Mouse (Mus musculus) bone marrow, adult 2 months (tissue): ENCODE measurements at regions not wholly inside any gene's neighbourhood (a gene's known extent, or its start where the extent isn't known, plus 50 kb on each side); places are given as distances from the start of the nearest gene placed in this dataset.
"Not testable (repeated sequence)": the region's sequence is repeated elsewhere in the genome, so short reads cannot be mapped to it uniquely, and the experiment has no call there.

ENCODE experiments used
- H3K27ac ChIP-seq: fragments of 200-500 bp; 2 replicates; pipeline ENCODE4 v1.5.1; 2012; ENCODE audit warnings: low read depth, mild to moderate bottlenecking, control low read depth, inconsistent platforms, low read length; ENCODE audit not compliant: control insufficient read depth, poor library complexity, insufficient read depth
- H3K4me1 ChIP-seq: fragments of 200-500 bp; 2 replicates; pipeline ENCODE4 v1.6.1; 2011; ENCODE audit warnings: low read length; ENCODE audit not compliant: control insufficient read depth, insufficient read depth
- H3K4me3 ChIP-seq: fragments of 200-500 bp; replicated peaks from 2 replicates; pipeline ENCODE3; 2011; ENCODE audit warnings: mild to moderate bottlenecking, low read depth, low read length, control low read depth; ENCODE audit not compliant: control insufficient read depth
- CTCF ChIP-seq: fragments of 200-500 bp; IDR thresholded peaks from 2 replicates; pipeline ENCODE4 v1.5.1; 2011; ENCODE audit warnings: low read length, control low read depth; ENCODE audit not compliant: control insufficient read depth, insufficient read depth
- POLR2A ChIP-seq: fragments of 200-500 bp; IDR thresholded peaks from 2 replicates; pipeline ENCODE4 v1.6.1; 2011; ENCODE audit warnings: low read depth, mild to moderate bottlenecking, control low read depth, low read length, borderline replicate concordance; ENCODE audit not compliant: control insufficient read depth
- WGBS: fragments of 180-500 bp; shearing (Covaris S2); methylation state at CpG from one replicate; pipeline ENCODE4 v1.1.7; 2018; 5-methylcytosine and 5-hydroxymethylcytosine counted together

DNA sequence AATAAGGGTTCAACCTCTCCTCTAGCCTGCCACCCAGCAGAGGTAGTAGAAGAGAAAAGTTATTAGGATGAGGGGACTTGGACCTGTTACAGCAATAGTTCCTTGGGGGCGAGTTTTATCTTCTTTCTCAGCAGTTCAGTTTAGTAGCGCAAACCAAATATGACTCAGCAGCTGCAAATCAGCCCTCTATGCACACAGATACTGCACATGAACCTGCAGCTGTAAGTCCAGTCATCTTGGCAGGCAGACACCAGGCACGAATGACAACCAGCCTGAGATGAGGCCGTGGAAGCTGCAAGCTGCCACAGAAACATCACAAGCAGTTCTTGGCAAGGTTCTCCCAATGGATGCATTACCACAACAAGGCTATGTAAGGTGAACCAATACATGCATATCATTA is 327.0 kb upstream of the Akr1e1 start:
- Histone ChIP-seq H3K27ac (no peak overlapping the region), H3K4me3 (no peak overlapping the region), H3K4me1 (no peaks in the 10 kb centered on the region)
- 60% methylated on average over 4 of the region's 4 CpGs for WGBS
- TF ChIP-seq POLR2A (no peak), CTCF (no peak)

DNA sequence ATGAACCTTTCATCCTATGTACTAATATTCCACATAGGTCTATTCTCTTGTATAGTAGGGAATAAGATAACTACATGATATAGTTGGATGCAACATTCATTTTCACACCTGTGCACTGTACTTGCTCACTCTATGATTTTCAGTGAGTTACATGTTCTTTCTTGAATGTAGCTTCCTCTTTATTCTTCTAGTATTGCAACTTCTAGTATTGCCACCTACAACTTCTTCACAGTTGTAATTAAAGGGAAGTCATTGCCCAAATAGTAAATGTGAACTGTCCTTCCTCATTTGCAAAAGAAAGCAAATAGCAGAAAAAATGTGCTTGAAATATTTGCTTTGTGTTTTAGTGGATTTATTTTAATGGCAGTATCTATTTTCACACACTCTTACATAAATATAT is 330.9 kb upstream of the Akr1e1 start:
- H3K4me3 ChIP-seq: no peak overlapping the region
- no peaks in the 10 kb centered on the region for H3K4me1 ChIP-seq
- TF ChIP-seq CTCF (no peak), POLR2A (no peak)
- H3K27ac ChIP-seq: no peak overlapping the region

DNA sequence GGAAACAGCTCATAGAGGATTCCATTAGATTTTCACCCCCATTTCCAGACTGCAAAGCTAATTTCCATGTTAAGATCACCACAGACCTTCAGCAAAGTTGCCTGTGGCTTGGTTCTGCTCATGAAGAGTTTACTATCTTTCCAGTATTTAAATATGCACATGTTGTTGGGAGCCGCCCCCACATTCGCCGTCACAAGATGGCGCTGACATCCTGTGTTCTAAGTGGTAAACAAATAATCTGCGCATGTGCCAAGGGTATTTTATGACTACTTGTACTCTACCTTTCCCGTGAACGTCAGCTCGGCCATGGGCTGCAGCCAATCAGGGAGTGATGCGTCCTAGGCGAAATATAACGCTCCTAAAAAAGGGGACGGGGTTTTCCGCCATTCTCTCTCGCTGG is 333.5 kb upstream of the Akr1e1 start:
- H3K4me1 ChIP-seq, H3K27ac ChIP-seq, H3K4me3 ChIP-seq: not testable (repeated sequence)
- WGBS: 18% methylated on average over 6 of the region's 14 CpGs

DNA sequence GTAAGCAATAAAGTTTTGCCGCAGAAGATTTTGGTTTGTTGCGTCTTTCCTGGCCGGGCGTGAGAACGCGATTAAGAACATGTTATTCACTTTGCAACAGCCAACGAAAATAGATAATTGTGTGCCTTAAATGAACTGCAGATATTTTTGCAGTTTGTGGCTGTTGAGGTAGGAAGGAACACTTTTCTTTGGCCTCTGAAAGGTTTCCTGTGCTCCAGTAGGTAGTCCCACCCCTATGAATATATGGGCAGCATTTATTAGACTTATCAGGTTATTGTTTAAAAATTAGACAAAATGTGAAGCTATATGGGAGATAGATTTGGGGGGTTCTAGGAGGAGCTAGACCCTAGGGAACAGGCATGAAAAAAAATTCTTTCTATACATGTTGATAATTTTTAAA is 334.1 kb upstream of the Akr1e1 start:
- Histone ChIP-seq H3K27ac (no peak overlapping the region), H3K4me3 (peak overlapping the region; percentile 7), H3K4me1 (no peaks in the 10 kb centered on the region)
- TF ChIP-seq POLR2A (no peak), CTCF (no peak)
- 13% methylated on average over 7 of the region's 7 CpGs for WGBS

DNA sequence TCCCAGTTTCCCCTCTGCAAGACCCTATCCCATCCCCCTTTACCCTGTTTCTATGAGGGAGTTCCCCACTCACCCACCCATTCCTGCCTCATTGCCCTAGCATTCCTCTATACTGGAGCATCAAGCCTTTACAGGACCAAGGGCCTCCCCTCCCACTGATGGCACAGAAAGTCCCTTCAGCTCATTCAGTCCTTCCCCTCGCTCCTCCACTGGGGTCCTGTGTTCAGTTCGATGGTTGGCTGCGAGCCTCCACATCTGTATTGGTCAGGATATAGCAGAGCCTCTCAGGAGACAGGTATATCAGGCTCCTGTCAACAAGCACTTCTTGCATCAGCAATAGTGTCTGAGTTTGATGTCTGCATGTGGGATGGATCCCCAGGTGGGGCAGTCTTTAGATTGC is 346.4 kb upstream of the Akr1e1 start:
- 85% methylated on average over 3 of the region's 3 CpGs for WGBS
- TF ChIP-seq CTCF (no peak), POLR2A (no peak)
- Histone ChIP-seq H3K4me3 (no peak overlapping the region), H3K4me1 (no peaks in the 10 kb centered on the region), H3K27ac (no peak overlapping the region)

DNA sequence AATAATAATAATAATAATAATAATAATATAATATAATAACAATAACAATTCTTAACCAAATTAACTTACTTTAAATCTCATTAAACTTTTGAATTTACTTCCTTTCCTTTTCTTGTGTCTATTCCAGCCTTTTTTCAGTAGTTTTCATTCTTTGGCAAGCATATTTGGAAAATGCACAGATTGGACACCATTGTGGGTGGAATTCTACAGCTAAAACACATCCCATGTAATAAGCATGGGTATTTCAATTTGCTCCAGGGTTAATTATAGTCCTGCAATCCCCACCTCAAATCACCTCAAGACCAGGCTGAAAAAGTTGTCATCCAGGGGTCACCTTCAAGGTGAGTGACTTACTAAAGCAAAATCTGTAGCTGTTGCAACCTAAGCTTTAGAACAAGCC is 355.9 kb upstream of the Akr1e1 start:
- TF ChIP-seq CTCF: no peak
- Histone ChIP-seq H3K27ac (no peak overlapping the region), H3K4me1 (no peaks in the 10 kb centered on the region), H3K4me3 (no peak overlapping the region)

DNA sequence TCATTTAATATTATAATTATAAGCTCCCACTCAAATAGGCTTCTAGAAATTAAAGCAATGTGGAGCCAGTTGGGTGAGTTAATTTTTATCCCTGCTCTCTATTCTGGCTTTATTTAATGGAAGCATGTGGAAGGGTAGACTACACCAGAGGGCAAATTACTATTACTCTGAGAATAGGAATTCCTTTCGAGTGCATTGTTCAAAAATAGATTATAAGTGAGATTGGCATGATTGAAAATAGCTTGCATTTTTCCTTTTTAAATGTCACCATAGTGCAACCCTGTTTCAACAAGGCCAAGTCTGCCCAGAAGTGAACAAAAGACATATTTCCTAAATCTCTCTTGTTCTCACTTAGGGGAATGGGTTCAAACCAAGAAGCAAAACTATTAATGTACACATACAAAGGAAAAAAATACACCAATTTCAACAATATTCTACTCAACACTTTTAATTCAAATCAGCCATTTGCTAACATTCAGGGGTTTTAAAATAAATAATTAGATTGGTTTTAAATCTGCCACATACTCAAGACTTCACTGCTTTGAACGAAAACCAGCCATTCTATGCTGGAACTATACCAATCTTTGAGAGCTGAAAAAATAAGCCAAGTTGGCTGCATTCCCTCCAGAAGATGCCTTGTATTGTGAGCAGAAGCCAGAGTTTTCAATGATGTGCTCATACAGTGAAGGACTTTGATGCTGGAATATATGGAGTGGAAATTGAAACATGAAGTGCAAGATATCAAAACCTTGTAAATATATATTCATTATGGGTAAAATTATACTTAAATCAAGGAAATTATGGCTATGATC is 361.3 kb upstream of the Akr1e1 start:
- TF ChIP-seq CTCF (no peak), POLR2A (no peak)
- Histone ChIP-seq H3K4me1 (no peaks in the 10 kb centered on the region), H3K4me3 (no peak overlapping the region), H3K27ac (no peak overlapping the region)
- 64% methylated on average over 2 of the region's 2 CpGs for WGBS

DNA sequence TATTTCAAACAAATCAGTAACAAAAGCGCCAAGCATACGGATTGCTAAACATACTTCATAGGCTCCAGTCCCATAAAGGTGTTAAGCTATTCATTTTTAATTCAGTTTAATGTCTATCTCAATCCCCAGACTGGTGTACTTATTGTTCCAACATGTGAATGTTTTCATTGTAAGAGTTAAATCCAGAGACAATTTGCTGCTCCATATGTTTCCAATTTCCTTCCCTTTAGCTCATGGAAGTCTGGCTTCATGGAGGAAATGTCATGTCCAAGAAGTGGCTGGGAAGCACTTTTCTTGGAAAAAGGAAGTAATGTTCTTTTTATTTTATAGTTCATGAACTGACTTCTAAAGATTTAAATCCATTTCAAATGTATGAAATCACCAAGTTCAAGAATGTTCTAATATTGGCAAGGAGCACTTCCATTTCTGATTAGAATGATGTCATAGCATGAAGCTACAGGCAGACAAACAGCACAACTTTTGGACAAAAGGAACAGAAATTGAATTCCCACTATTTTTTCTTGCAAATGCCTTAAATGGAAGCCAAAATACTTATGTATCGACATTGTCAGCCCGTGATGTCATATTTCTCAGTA is 362.6 kb upstream of the Akr1e1 start:
- H3K27ac ChIP-seq: no peak overlapping the region
- WGBS: 75% methylated on average over 4 of the region's 4 CpGs
- no peak overlapping the region for H3K4me3 ChIP-seq
- TF ChIP-seq POLR2A: no peak
- no peak for TF ChIP-seq CTCF
- no peaks in the 10 kb centered on the region for H3K4me1 ChIP-seq

DNA sequence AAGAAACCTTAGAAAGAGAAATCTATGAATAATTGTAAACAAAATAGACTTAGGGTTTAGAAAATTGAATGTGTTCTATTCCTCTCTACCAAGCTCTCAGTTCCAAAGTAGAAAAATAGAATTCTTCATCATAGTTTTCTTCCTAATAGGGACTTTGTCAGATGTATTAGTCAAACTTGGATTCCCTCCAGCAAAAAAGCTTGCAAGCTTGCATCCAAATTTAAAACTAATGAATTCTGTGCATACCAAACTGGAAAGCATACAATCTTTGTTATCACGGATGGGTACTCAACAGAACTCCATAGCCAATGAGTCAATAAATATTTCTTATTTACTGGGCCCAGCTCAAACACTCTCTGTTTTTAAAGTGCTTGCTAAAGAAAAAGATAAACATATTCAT is 383.9 kb upstream of the Akr1e1 start:
- no peak overlapping the region for H3K27ac ChIP-seq
- H3K4me3 ChIP-seq: no peak overlapping the region
- no peaks in the 10 kb centered on the region for H3K4me1 ChIP-seq
- TF ChIP-seq POLR2A (no peak), CTCF (no peak)
- WGBS: 71% methylated on average over 1 of the region's 1 CpGs
